Mouse (Mus musculus) E14TG2a.4 (cell line): ENCODE measurements around the gene Celsr3.

Experiments
- CTCF ChIP-seq: conservative IDR thresholded peaks from 2 replicates; pipeline ENCODE4 v1.5.1; 2014; ENCODE audit warnings: low read length
- NANOG ChIP-seq: IDR thresholded peaks from 2 replicates; pipeline ENCODE4 v1.6.1; 2014; ENCODE audit warnings: borderline replicate concordance, low read length, mixed read lengths

DNA sequence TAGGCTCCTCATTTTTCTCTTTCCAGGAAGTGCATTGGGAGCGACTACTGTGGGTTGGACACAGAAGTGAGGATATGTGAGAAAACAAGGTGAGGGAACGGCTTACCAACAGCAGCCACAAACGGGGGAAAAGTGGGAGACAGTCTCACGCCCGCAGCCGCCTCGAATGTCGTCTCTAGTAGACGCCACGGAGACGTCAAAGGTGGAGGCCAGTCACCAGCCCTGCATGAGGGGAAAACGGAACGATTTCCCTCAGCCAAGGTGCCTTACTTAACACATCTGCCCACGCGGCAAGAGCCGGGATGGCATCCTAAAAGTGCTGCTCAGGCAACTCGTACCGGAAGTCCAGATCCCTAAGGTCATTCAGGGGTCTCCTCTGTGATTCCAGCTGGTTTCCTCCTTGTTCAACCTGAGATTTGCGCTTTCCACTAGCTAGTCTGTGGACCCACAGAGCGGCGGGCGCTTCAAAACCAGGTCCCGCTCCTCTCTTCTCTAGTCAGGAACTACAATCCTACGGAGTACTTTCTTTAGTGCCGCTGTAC, 1.9 kb upstream of the Celsr3 start:
- TF ChIP-seq CTCF (0 out of 2 replicates have a peak, but pooled peaks have one; percentile 2), NANOG (no peak)
